In genomic region chr2:155698443-155698842, GRCm38 (mm10) we compare ENCODE assay signal across 32 mouse cellular contexts. TPM values are rescaled to one million over a fixed set of nuclear protein-coding genes. Genes with fewer than 3 reads are reported as not detected.
"Had no signal": no experiment of that assay in that cellular context is flagged by ENCODE, and none has a peak within 500 bp of the region (broad histone marks: within the 10 kb centered on the region; RNA-seq: fewer than 3 reads in every experiment).

No protein-coding gene starts in this region.

RNA-seq across cellular contexts. Expression of gene Gm17581, which starts 37.2 kb away (rescaled TPM):
- total RNA-seq: common myeloid progenitor, adult 5-6 weeks; forebrain, postnatal 0 days; gastrocnemius, adult 18-20 months; gastrocnemius, adult 2 months; gastrocnemius, adult 8-10 months; gastrocnemius, postnatal 10 days; gastrocnemius, postnatal 14 days; gastrocnemius, postnatal 25 days; gastrocnemius, postnatal 36 days; gastrocnemius, postnatal 4 days; granulocyte monocyte progenitor cell, adult 5-6 weeks; heart, adult 18-20 months; heart, adult 2 months; heart, adult 8-10 months had no signal
- polyA plus RNA-seq: cortical plate, adult 2 months; embryonic facial prominence, embryonic 10.5 days; embryonic facial prominence, embryonic 11.5 days; embryonic facial prominence, embryonic 12.5 days; embryonic facial prominence, embryonic 13.5 days; embryonic facial prominence, embryonic 14.5 days; embryonic facial prominence, embryonic 15.5 days; erythroblast, embryonic 14.5 days; forebrain, embryonic 10.5 days; forebrain, embryonic 11.5 days; forebrain, embryonic 12.5 days; forebrain, embryonic 13.5 days; forebrain, embryonic 14.5 days; forebrain, embryonic 15.5 days; forebrain, embryonic 16.5 days; forebrain, postnatal 0 days; frontal cortex, adult 2 months; gonadal fat pad, adult 2 months; heart, adult 2 months; heart, embryonic 10.5 days had no signal
